Mouse (Mus musculus): ENCODE results near the gene Clstn1. TPM values are rescaled to one million over a fixed set of nuclear protein-coding genes. Genes with fewer than 3 reads are reported as not detected.

The Clstn1 gene
- total RNA-seq, 4 experiments from 2014 or later = 106 to 164 (median 136) TPM

- DNase-seq = peak; percentile 56
Observed at GRCm38 (mm10) chr4:149567432-149568026, 18.7 kb upstream of the Clstn1 start.

GRCm38 (mm10) chr4:149568622-149569021 is 17.6 kb upstream of the Clstn1 start:
- DNase-seq = no peak

- no peak for DNase-seq
Observed at GRCm38 (mm10) chr4:149569781-149570497, 16.3 kb upstream of the Clstn1 start.

GRCm38 (mm10) chr4:149570498-149570863 is 15.8 kb upstream of the Clstn1 start:
- DNase-seq = no peak

- DNase-seq = no peak
Observed at GRCm38 (mm10) chr4:149571209-149571608, 15.1 kb upstream of the Clstn1 start.

GRCm38 (mm10) chr4:149571651-149572149 is 14.6 kb upstream of the Clstn1 start:
- DNase-seq = peak; percentile 33

- DNase-seq = no peak
Observed at GRCm38 (mm10) chr4:149572446-149572845, 13.8 kb upstream of the Clstn1 start.

GRCm38 (mm10) chr4:149572851-149573250 is 13.4 kb upstream of the Clstn1 start:
- DNase-seq = no peak

GRCm38 (mm10) chr4:149574391-149574821 is 11.9 kb upstream of the Clstn1 start:
- DNase-seq = peak; percentile 29

GRCm38 (mm10) chr4:149576061-149576460 is 10.2 kb upstream of the Clstn1 start:
- no peak for DNase-seq

- no peak for DNase-seq
Observed at GRCm38 (mm10) chr4:149576993-149577548, 9.2 kb upstream of the Clstn1 start.

- DNase-seq = no peak
Observed at GRCm38 (mm10) chr4:149578085-149578681, 8.1 kb upstream of the Clstn1 start.

- DNase-seq = no peak
Observed at GRCm38 (mm10) chr4:149578831-149579230, 7.4 kb upstream of the Clstn1 start.

- no peak for DNase-seq
Observed at GRCm38 (mm10) chr4:149585236-149585635, 1.0 kb upstream of the Clstn1 start.

- DNase-seq = no peak
Observed at GRCm38 (mm10) chr4:149586783-149587595, 721 bp downstream of the Clstn1 start.

- DNase-seq = no peak
Observed at GRCm38 (mm10) chr4:149587596-149588168, 1.4 kb downstream of the Clstn1 start.

GRCm38 (mm10) chr4:149590200-149590599 is 3.9 kb downstream of the Clstn1 start:
- DNase-seq = no peak

GRCm38 (mm10) chr4:149591486-149591885 is 5.2 kb downstream of the Clstn1 start:
- DNase-seq = no peak

- no peak for DNase-seq
Observed at GRCm38 (mm10) chr4:149594913-149595581, 8.8 kb downstream of the Clstn1 start.

- DNase-seq = no peak
Observed at GRCm38 (mm10) chr4:149597641-149598208, 11.5 kb downstream of the Clstn1 start.

- no peak for DNase-seq
Observed at GRCm38 (mm10) chr4:149599549-149599948, 13.3 kb downstream of the Clstn1 start.

Data from adrenal gland, adult 8-10 months (tissue).